Mouse (Mus musculus) midbrain, embryonic 14.5 days (tissue): ENCODE data around the gene Rpl13a. TPM values are rescaled to one million over a fixed set of nuclear protein-coding genes. Genes with fewer than 3 reads are reported as not detected.

Experiments
- ATAC-seq: fragments of 200-750 bp; cut with Nextera tagmentation; 2 replicates; pipeline ENCODE4 v1.8.0; 2017; ENCODE audit warnings: moderate number of reproducible peaks, moderate library complexity; ENCODE audit not compliant: low FRiP score, low TSS enrichment
- DNase-seq: peaks from one replicate; pipeline ENCODE4 v3.0.0-alpha.2; 2015
- H3K27ac ChIP-seq: fragments of 300-500 bp; sonication (generic); replicated peaks from 2 replicates; pipeline ENCODE4 v1.5.1; 2014; ENCODE audit warnings: mild to moderate bottlenecking, low read depth, low read length, moderate library complexity
- H3K27me3 ChIP-seq: fragments of 300-500 bp; sonication (generic); 2 replicates; pipeline ENCODE4 v1.6.1; 2014; ENCODE audit warnings: low read length, control low read depth, mixed read lengths; ENCODE audit not compliant: control insufficient read depth, insufficient read depth
- H3K36me3 ChIP-seq: fragments of 300-500 bp; sonication (generic); 2 replicates; pipeline ENCODE4 v1.6.1; 2014; ENCODE audit warnings: low read length, control low read depth; ENCODE audit not compliant: control insufficient read depth, insufficient read depth
- H3K4me1 ChIP-seq: fragments of 300-500 bp; sonication (generic); 2 replicates; pipeline ENCODE4 v1.6.1; 2014; ENCODE audit warnings: mild to moderate bottlenecking, antibody characterized with exemption, low read length, control low read depth; ENCODE audit not compliant: control insufficient read depth, insufficient read depth
- H3K4me2 ChIP-seq: fragments of 300-500 bp; sonication (generic); 2 replicates; pipeline ENCODE4 v1.6.1; 2014; ENCODE audit warnings: mild to moderate bottlenecking, low read length, moderate library complexity
- H3K4me3 ChIP-seq: fragments of 300-500 bp; sonication (generic); replicated peaks from 2 replicates; pipeline ENCODE4 v1.5.1; 2014; ENCODE audit warnings: low read depth, low read length
- H3K9ac ChIP-seq: fragments of 300-500 bp; sonication (generic); replicated peaks from 2 replicates; pipeline ENCODE4 v1.6.1; 2014; ENCODE audit warnings: mild to moderate bottlenecking, low read length, moderate library complexity
- H3K9me3 ChIP-seq: fragments of 300-500 bp; sonication (generic); 2 replicates; pipeline ENCODE4 v1.6.1; 2016; ENCODE audit warnings: low read length, control low read depth, mixed read lengths; ENCODE audit not compliant: control insufficient read depth
- WGBS: fragments of 180-500 bp; shearing (Covaris S2); extraction: QIAGEN DNeasy Blood & Tissue Kit; methylation state at CpG from one replicate; pipeline ENCODE4 v1.1.7; 2014; 5-methylcytosine and 5-hydroxymethylcytosine counted together
- polyA plus RNA-seq: library from polyadenylated mRNA; unstranded; fragments of >200 nt; fragmentation: Nextera tagmentation; extraction: Ambion mirVana; gene quantifications from 2 replicates; pipeline ENCODE4 v1.2.1, GENCODE M21; 2014

Rpl13a gene
- polyA plus RNA-seq, 1 experiment from 2014 or later = 846 TPM

DNA sequence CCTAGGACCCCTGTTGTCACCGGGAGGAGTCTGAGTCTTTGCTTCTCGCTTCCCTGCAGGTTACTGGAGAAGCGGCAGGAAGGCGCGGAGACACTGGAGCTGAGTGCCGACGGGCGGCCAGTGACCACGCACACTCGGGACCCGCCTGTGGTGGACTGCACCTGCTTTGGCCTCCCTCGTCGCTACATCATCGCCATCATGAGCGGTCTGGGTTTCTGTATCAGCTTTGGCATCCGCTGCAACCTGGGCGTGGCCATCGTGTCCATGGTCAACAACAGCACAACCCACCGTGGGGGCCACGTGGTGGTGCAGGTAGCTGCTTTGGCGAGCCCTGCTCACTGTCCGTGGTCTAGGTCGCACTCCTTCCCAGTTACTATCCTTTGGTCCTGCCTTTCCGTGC is 40.1 kb upstream of the Rpl13a start:
- H3K9ac ChIP-seq = no peak overlapping the region
- peaks cover 59% of the 10 kb centered on the region for H3K27me3 ChIP-seq
- WGBS = 3% methylated on average over 24 of the region's 24 CpGs
- H3K27ac ChIP-seq = no peak overlapping the region
- H3K9me3 ChIP-seq = no peaks in the 10 kb centered on the region
- no peak for ATAC-seq
- no peak for DNase-seq
- H3K4me3 ChIP-seq = 0 out of 2 replicates have a peak overlapping the region, but pooled peaks have one; percentile 5
- peak overlapping the region; percentile 24; the same call in 1 of the 2 replicates for H3K4me2 ChIP-seq
- peaks cover 9% of the 10 kb centered on the region for H3K4me1 ChIP-seq
- no peaks in the 10 kb centered on the region for H3K36me3 ChIP-seq

GRCm38 (mm10) chr7:45167761-45168445 is 39.3 kb upstream of the Rpl13a start:
- no peak overlapping the region for H3K27ac ChIP-seq
- peak overlapping the region; percentile 31; the same call in 1 of the 2 replicates for H3K9ac ChIP-seq
- DNase-seq (peak; percentile 46), ATAC-seq (no peak)
- no peaks in the 10 kb centered on the region for H3K9me3 ChIP-seq
- no peaks in the 10 kb centered on the region for H3K36me3 ChIP-seq
- H3K4me3 ChIP-seq = no peak overlapping the region
- under 1% methylated on average over 19 of the region's 19 CpGs for WGBS
- H3K4me2 ChIP-seq = peak overlapping the region; percentile 21
- H3K4me1 ChIP-seq = peaks cover 11% of the 10 kb centered on the region
- H3K27me3 ChIP-seq = peaks cover 66% of the 10 kb centered on the region

DNA sequence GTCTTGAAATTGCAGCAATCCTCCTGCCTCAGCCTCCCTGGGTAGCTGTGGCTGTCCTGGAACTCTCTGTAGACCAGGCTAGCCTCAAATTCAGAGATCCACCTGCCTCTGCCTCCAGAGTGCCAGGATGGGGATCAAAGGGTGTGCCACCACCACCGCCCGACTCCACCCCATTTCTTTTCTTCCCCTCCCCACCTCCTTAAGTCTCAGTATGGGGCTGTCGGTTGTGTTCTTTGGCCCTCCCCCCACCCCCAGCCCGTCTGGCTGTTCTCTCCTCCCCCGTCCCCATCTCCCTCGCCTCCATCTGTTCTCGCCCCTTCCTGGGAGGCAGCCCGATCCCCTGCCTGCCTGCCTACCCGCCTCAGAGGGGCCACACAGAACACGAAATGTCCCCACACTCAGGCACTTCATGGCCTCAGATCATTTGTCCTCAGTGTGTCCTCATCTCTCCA is 38.4 kb upstream of the Rpl13a start:
- Histone ChIP-seq H3K9me3 (no peaks in the 10 kb centered on the region), H3K4me2 (no peak overlapping the region), H3K27ac (no peak overlapping the region), H3K27me3 (peaks cover 66% of the 10 kb centered on the region), H3K9ac (no peak overlapping the region; the same call in 1 of the 2 replicates), H3K36me3 (no peaks in the 10 kb centered on the region), H3K4me3 (no peak overlapping the region), H3K4me1 (peaks cover 18% of the 10 kb centered on the region)
- 25% methylated on average over 9 of the region's 10 CpGs for WGBS
- ATAC-seq (no peak), DNase-seq (no peak)

DNA sequence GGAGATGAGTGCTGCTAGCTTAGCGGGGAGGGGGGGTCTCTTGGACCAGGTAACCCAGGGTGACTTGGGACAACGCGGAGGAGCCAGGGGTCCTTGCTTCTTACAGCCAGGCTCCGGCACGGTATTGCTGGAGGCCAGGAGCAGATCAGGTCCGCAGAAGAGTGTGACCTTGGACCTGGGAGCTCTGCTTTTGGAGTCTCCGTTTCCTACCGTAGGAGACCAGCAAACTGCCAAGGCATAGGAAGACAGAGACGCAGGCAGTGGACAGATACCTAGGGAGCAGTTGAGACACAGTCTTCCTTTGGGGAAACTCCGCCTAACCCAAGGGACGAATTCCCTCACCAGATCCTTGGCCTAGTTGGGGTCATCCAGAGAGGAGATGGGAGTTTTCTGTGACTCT is 37.1 kb upstream of the Rpl13a start:
- ATAC-seq = no peak
- peaks cover 18% of the 10 kb centered on the region for H3K4me1 ChIP-seq
- H3K36me3 ChIP-seq = 0 out of 2 replicates have a peak, but pooled peaks cover under 1% of the 10 kb centered on the region
- no peak overlapping the region for H3K9ac ChIP-seq
- 48% methylated on average over 11 of the region's 11 CpGs for WGBS
- no peak overlapping the region for H3K4me3 ChIP-seq
- no peak overlapping the region for H3K27ac ChIP-seq
- no peak for DNase-seq
- no peaks in the 10 kb centered on the region for H3K9me3 ChIP-seq
- H3K4me2 ChIP-seq = no peak overlapping the region
- peaks cover 66% of the 10 kb centered on the region for H3K27me3 ChIP-seq

GRCm38 (mm10) chr7:45164833-45165232 is 36.3 kb upstream of the Rpl13a start:
- Histone ChIP-seq H3K4me2 (no peak overlapping the region), H3K4me1 (peaks cover 18% of the 10 kb centered on the region), H3K36me3 (0 out of 2 replicates have a peak, but pooled peaks cover 9% of the 10 kb centered on the region), H3K27ac (no peak overlapping the region), H3K9me3 (no peaks in the 10 kb centered on the region), H3K27me3 (peaks cover 66% of the 10 kb centered on the region), H3K4me3 (no peak overlapping the region), H3K9ac (no peak overlapping the region)
- WGBS = 63% methylated on average over 5 of the region's 5 CpGs
- ATAC-seq (no peak), DNase-seq (no peak)

- 0 out of 2 replicates have a peak, but pooled peaks cover 16% of the 10 kb centered on the region for H3K36me3 ChIP-seq
- peaks cover 60% of the 10 kb centered on the region for H3K27me3 ChIP-seq
- H3K27ac ChIP-seq = no peak within 1 kb of the TSS
- no peaks in the 10 kb centered on the region for H3K9me3 ChIP-seq
- WGBS = 2% methylated on average over 41 of the region's 41 CpGs
- peak within 1 kb of the TSS; percentile 66 for H3K4me2 ChIP-seq
- DNase-seq (peak; percentile 32), ATAC-seq (no peak)
- H3K4me1 ChIP-seq = peaks cover 18% of the 10 kb centered on the region
- H3K9ac ChIP-seq = no peak within 1 kb of the TSS; the same call in 1 of the 2 replicates
- H3K4me3 ChIP-seq = peak within 1 kb of the TSS; percentile 30
These were observed 35.4 kb upstream of the Rpl13a start, which contains the start of gene Slc17a7 for GRCm38 (mm10) chr7:45163735-45164490. TSS of gene Slc17a7 (plus strand) at chr7:45163949.

DNA sequence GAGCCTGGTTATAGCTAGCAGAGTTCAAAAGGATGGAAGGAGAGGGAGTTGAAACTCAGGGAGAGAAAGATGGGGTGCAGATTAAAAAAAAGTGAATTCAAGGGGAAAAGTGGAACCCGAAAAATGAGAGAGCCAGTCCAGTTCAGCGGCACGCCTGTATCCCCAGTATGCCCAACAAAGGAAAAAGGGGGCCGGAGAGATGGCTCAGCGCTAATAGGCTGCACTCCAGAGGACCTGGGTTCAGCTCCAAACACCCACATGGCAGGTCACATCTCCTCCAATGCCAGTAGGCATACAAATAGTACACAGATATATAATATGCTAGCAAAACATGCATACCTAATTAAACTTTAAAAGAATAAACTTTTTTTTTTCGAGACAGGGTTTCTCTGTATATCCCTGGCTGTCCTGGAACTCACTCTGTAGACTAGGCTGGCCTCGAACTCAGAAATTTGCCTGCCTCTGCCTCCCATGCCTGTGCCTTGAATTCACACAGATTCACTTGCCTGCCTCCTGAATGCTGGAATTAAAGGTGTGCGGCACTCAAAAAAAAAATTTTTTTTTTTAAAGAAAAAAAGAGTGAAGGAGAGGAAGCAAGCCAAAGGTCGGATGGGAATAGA is 34.5 kb upstream of the Rpl13a start:
- ATAC-seq (no peak), DNase-seq (no peak)
- H3K9me3 ChIP-seq = no peaks in the 10 kb centered on the region
- no peak overlapping the region for H3K27ac ChIP-seq
- no peak overlapping the region; the same call in 1 of the 2 replicates for H3K4me3 ChIP-seq
- H3K4me2 ChIP-seq = peak overlapping the region; percentile 66; the same call in 1 of the 2 replicates
- H3K36me3 ChIP-seq = 0 out of 2 replicates have a peak, but pooled peaks cover 23% of the 10 kb centered on the region
- no peak overlapping the region for H3K9ac ChIP-seq
- 72% methylated on average over 9 of the region's 9 CpGs for WGBS
- peaks cover 52% of the 10 kb centered on the region for H3K27me3 ChIP-seq
- peaks cover 16% of the 10 kb centered on the region for H3K4me1 ChIP-seq

GRCm38 (mm10) chr7:45162551-45162950 is 34.0 kb upstream of the Rpl13a start:
- Histone ChIP-seq H3K4me1 (peaks cover 12% of the 10 kb centered on the region), H3K4me3 (peak overlapping the region; percentile 34), H3K4me2 (peak overlapping the region; percentile 66), H3K9me3 (no peaks in the 10 kb centered on the region), H3K36me3 (peaks cover 28% of the 10 kb centered on the region; the same call in 1 of the 2 replicates), H3K27me3 (peaks cover 47% of the 10 kb centered on the region), H3K9ac (0 out of 2 replicates have a peak overlapping the region, but pooled peaks have one; percentile 16), H3K27ac (no peak overlapping the region)
- WGBS = 22% methylated on average over 6 of the region's 6 CpGs
- DNase-seq (no peak), ATAC-seq (peak; percentile 34; the same call in 1 of the 2 replicates)
